Mouse (Mus musculus) stomach, embryonic 14.5 days (tissue): ENCODE measurements around the gene Dbf4. TPM values are rescaled to one million over a fixed set of nuclear protein-coding genes. Genes with fewer than 3 reads are reported as not detected.
A peak's percentile ranks its signal among the peaks of the same experiment; 100 is the strongest.

ENCODE experiments used
- ATAC-seq: fragments of 200-750 bp; cut with Nextera tagmentation; 2 replicates; pipeline ENCODE4 v1.8.0; 2017; ENCODE audit warnings: low read depth, moderate TSS enrichment; ENCODE audit not compliant: insufficient number of reproducible peaks, insufficient read depth, low FRiP score
- H3K27ac ChIP-seq: fragments of 300-500 bp; sonication (generic); 2 replicates; pipeline ENCODE4 v1.5.1; 2014; ENCODE audit warnings: mild to moderate bottlenecking, low read length, moderate library complexity, mixed read lengths
- H3K27me3 ChIP-seq: fragments of 300-500 bp; sonication (generic); 2 replicates; pipeline ENCODE4 v1.6.1; 2014; ENCODE audit warnings: low read length, control low read depth, mixed read lengths; ENCODE audit not compliant: control insufficient read depth, insufficient read depth
- H3K36me3 ChIP-seq: fragments of 300-500 bp; sonication (generic); 2 replicates; pipeline ENCODE4 v1.6.1; 2014; ENCODE audit warnings: mild to moderate bottlenecking, control low read depth, low read length, moderate library complexity, mixed read lengths; ENCODE audit not compliant: control insufficient read depth, insufficient read depth
- H3K4me1 ChIP-seq: fragments of 300-500 bp; sonication (generic); 2 replicates; pipeline ENCODE4 v1.6.1; 2014; ENCODE audit warnings: low read length, control low read depth, mixed read lengths; ENCODE audit not compliant: control insufficient read depth, insufficient read depth
- H3K4me2 ChIP-seq: fragments of 300-500 bp; sonication (generic); replicated peaks from 2 replicates; pipeline ENCODE4 v1.6.1; 2014; ENCODE audit warnings: low read depth, low read length, control low read depth
- H3K4me3 ChIP-seq: fragments of 300-500 bp; sonication (generic); 2 replicates; pipeline ENCODE4 v1.5.1; 2014; ENCODE audit warnings: low read depth, low read length, control low read depth
- H3K9ac ChIP-seq: fragments of 300-500 bp; sonication (generic); replicated peaks from 2 replicates; pipeline ENCODE4 v1.6.1; 2014; ENCODE audit warnings: low read depth, mild to moderate bottlenecking, control low read depth, low read length, moderate library complexity, mixed read lengths
- H3K9me3 ChIP-seq: fragments of 300-500 bp; sonication (generic); 2 replicates; pipeline ENCODE4 v1.6.1; 2016; ENCODE audit warnings: low read depth, low read length, control low read depth; ENCODE audit not compliant: control insufficient read depth
- WGBS: fragments of 180-500 bp; shearing (Covaris S2); extraction: QIAGEN DNeasy Blood & Tissue Kit; methylation state at CpG from one replicate; pipeline ENCODE4 v1.1.7; 2014; 5-methylcytosine and 5-hydroxymethylcytosine counted together
- polyA plus RNA-seq: library from polyadenylated mRNA; unstranded; fragments of >200 nt; fragmentation: Nextera tagmentation; extraction: Ambion mirVana; gene quantifications from 2 replicates; pipeline ENCODE4 v1.2.1, GENCODE M21; 2014

Dbf4 gene
- polyA plus RNA-seq, 1 experiment from 2014 or later: 48.6 TPM

DNA sequence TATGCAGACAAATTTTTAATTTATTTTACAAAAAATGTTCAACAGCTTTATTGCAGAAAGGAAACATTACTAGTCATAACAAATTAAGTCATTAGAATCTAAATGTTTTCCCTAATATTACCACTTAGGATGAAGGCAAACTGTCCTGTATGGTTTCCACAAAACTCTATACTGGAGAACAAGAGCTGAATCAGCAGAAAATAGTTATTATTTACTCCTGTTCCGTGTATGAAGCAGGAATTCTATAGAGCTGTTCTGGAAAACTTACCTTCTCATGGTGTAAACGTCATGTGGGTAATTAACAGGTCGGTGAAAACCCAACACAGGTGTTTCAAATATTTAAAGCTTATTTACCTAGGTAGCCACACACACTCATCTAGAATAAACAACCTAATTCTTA is 1.1 kb downstream of the Dbf4 start:
- ATAC-seq: no peak
- H3K27ac ChIP-seq: no peak overlapping the region
- 0 out of 2 replicates have a peak, but pooled peaks cover 4% of the 10 kb centered on the region for H3K4me1 ChIP-seq
- H3K27me3 ChIP-seq: no peaks in the 10 kb centered on the region
- WGBS: 9% methylated on average over 3 of the region's 3 CpGs
- H3K4me2 ChIP-seq: peak overlapping the region; percentile 56
- H3K9me3 ChIP-seq: no peaks in the 10 kb centered on the region
- H3K9ac ChIP-seq: 0 out of 2 replicates have a peak overlapping the region, but pooled peaks have one; percentile 82
- peaks cover 15% of the 10 kb centered on the region; the same call in 1 of the 2 replicates for H3K36me3 ChIP-seq
- H3K4me3 ChIP-seq: peak overlapping the region; percentile 82

DNA sequence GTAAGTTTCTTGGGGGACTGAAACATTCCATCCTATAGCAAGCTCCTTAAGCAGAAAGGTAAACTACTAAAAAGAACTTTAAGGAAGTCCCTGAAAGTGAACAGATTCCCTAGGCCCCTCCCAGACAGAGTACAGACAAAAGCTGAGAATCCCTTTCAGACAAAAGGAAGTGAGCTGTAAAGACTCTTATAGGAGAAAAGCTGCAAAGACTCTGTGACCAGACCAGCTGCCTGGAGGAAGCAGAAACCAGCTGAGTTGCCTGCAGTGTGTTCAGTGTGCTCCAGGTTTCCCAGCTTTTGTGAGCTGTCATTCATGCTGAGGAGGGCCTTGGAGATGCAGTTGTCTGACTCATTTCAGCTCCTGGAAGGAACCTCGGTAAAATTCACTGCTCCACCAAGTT is 5.1 kb downstream of the Dbf4 start:
- no peak for ATAC-seq
- Histone ChIP-seq H3K36me3 (peaks cover 22% of the 10 kb centered on the region; the same call in 1 of the 2 replicates), H3K27ac (no peak overlapping the region), H3K27me3 (no peaks in the 10 kb centered on the region), H3K4me1 (0 out of 2 replicates have a peak, but pooled peaks cover 2% of the 10 kb centered on the region), H3K4me2 (no peak overlapping the region), H3K9ac (no peak overlapping the region), H3K9me3 (no peaks in the 10 kb centered on the region), H3K4me3 (no peak overlapping the region)
- WGBS: 56% methylated on average over 1 of the region's 1 CpGs

DNA sequence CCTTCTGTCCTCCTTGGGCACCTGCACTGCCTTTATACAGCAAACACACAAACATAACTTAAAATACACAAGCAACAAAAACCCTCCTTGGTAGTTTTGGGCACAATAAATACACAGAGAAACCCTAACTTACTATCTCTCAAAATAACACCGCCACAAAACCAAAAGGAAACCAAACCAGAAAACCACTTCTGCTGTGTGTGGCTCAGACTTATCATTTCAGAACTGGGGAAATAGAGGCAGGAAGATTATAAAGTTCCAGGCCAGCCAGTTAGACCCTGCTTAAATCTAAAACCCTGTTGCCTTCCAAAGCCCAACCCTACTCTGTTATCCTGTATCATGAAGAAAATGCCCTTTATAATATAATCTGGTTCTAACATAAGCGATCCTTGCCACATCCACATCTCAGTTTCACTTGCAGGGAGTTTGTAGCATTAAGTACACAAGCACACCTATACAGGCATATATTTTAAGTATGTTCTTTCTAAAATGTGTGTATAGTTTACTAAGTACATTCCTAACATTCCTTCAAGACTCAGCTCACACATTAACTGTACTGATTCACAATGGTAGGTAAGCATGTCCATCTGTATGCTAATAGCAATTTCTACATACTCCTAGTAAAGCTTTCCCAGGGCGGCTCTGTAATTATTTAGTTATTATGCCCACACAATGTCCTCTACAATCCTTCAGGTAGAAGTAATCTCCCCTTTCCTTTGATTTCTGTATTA is 5.7 kb downstream of the Dbf4 start:
- WGBS: 85% methylated on average over 3 of the region's 3 CpGs
- Histone ChIP-seq H3K36me3 (peaks cover 22% of the 10 kb centered on the region; the same call in 1 of the 2 replicates), H3K27me3 (no peaks in the 10 kb centered on the region), H3K4me2 (no peak overlapping the region), H3K4me1 (0 out of 2 replicates have a peak, but pooled peaks cover 2% of the 10 kb centered on the region), H3K9me3 (no peaks in the 10 kb centered on the region), H3K27ac (no peak overlapping the region), H3K4me3 (no peak overlapping the region), H3K9ac (no peak overlapping the region)
- no peak for ATAC-seq

DNA sequence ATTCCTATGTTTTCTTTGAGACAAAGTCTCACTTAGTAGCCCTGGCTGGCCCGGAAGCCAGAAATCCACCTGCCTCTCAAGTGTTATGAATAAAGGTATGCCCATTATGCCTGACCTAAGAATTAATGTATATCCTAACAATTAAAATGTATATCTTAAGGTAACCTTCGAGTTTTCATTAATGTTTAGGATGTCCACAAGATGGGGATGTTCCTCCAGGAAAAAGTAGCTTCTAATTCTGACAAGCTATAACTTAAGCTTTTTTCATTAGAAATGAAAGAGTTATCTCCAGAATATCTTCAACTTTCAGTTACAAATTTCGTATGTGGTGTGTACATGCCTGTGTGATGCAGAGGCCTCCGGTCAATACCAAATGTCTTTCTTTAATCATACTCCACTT is 13.8 kb downstream of the Dbf4 start:
- no peaks in the 10 kb centered on the region for H3K27me3 ChIP-seq
- H3K9ac ChIP-seq: no peak overlapping the region
- no peaks in the 10 kb centered on the region for H3K9me3 ChIP-seq
- H3K4me3 ChIP-seq: no peak overlapping the region
- no peaks in the 10 kb centered on the region for H3K4me1 ChIP-seq
- 89% methylated on average over 4 of the region's 4 CpGs for WGBS
- H3K36me3 ChIP-seq: peaks cover 47% of the 10 kb centered on the region
- H3K4me2 ChIP-seq: no peak overlapping the region
- no peak overlapping the region for H3K27ac ChIP-seq
- ATAC-seq: no peak

DNA sequence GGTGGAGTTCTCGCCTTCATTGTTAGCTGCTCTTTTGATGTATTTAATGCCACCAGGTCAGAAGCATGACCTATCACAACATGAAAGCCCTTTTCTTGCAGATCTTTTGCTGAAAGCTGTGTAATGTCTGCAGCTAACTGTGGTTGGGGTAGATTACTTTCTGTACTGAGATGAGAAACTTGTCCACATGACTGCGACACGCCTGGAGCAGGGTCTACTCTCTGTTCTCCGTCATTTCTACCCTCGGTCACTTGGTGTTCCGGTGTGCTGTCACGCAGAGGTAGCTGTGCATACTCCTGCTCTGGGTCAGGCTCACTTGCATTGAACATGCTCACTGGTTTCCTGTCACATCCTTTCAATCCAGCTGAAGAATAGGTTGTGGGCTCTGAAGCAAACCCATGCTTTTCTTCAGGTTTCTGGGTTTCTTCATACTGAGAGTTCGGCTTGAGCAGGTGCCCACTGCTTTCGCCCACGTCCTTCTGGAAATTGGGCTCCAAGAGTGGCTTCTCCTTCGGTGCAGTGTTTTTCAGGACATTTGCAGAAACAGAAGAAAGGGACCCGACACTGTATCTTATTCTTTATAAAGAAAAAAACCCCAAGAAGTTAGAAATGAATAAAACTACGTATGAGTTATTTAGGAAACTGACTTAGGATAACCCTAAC is 24.8 kb downstream of the Dbf4 start:
- no peaks in the 10 kb centered on the region for H3K27me3 ChIP-seq
- WGBS: 96% methylated on average over 13 of the region's 13 CpGs
- H3K27ac ChIP-seq: no peak overlapping the region
- no peak overlapping the region for H3K4me3 ChIP-seq
- ATAC-seq: no peak
- no peak overlapping the region for H3K4me2 ChIP-seq
- H3K36me3 ChIP-seq: peaks cover 32% of the 10 kb centered on the region
- no peaks in the 10 kb centered on the region for H3K4me1 ChIP-seq
- no peaks in the 10 kb centered on the region for H3K9me3 ChIP-seq
- H3K9ac ChIP-seq: no peak overlapping the region

DNA sequence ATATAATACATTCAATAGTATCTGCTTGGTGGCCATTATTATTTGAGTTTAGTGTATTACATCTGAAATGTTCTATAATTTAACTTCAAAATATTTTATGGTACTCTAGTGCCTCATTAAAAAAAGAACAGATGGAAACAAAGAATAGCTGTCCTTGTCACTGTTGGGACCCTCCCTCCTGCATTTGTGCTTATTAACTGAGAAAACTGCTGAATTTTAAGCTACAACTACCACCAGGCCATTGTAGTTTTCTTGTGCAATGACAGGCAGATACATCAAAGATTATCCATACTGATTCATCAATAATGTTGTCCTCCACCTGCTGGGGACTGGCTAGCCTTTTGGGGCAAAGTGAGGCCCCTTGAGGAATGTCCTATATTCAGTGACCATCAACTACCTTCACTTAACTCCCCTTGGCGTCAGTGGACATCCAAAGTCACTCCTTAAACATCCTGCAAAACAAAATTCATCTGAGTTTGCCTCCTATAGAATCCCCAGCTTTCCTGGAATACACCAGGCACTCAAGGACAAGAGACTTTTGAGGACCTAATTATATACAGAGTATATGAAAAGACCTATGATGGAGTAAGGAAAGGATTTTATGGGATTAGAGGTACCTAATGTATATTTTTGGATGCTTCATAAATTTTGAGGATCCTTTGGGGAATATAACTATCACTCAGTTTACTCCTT is 28.5 kb downstream of the Dbf4 start:
- WGBS: 59% methylated on average over 1 of the region's 1 CpGs
- no peak overlapping the region for H3K4me2 ChIP-seq
- H3K27me3 ChIP-seq: no peaks in the 10 kb centered on the region
- ATAC-seq: no peak
- H3K4me3 ChIP-seq: no peak overlapping the region
- no peak overlapping the region for H3K9ac ChIP-seq
- H3K4me1 ChIP-seq: no peaks in the 10 kb centered on the region
- H3K9me3 ChIP-seq: no peaks in the 10 kb centered on the region
- H3K36me3 ChIP-seq: peaks cover 18% of the 10 kb centered on the region
- H3K27ac ChIP-seq: no peak overlapping the region

DNA sequence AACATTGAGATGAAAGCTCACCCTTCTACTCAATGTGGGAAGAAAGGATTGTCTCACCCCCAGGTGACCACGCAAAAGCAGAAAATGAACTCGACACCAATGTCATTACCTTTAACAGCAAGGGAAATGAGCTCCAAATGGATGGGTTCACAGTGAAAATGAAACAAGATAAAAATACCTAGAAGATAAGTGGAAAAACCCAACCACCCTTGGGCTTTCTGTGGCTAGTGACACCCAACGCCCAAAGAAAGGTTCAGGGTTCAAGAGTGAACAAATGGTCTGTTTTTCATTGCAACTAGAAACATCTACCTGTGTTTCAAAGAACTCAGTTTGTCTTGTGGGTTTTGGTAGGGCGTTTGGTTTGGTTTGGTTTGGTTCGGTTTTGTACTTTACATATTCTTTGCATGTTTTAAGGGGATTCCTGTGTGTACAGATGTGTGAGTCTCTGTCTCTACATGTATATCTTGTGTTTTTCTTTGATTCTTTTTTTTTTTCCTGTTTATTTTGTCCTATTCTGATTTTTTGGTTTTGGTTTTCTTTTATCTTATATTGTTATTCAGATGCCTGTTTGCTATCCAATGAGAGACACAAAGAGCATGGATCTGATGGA is 48.1 kb downstream of the Dbf4 start:
- Histone ChIP-seq H3K27me3 (no peaks in the 10 kb centered on the region), H3K9me3 (no peaks in the 10 kb centered on the region), H3K9ac (no peak overlapping the region), H3K36me3 (no peaks in the 10 kb centered on the region), H3K4me1 (no peaks in the 10 kb centered on the region), H3K4me3 (no peak overlapping the region), H3K27ac (no peak overlapping the region), H3K4me2 (no peak overlapping the region)
- ATAC-seq: no peak
- 84% methylated on average over 5 of the region's 5 CpGs for WGBS

DNA sequence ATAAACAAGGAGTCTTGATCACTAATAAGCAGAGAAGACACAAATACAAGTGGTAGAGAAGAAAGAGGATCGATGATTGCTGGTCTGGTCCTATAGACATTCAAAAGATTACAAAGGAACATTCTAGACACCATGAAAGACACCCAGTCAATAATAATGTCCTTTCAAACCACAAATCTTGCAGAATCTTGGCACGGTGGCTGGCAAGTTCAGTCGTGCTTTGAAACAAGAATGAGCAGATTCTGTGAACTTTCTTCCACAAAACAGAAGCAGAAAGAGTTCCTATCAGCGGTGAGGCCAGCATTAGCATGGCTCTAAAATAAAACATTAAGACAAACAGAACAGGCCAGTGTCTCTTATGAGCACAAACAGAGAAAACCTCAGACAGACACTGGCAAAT is 49.1 kb downstream of the Dbf4 start:
- Histone ChIP-seq H3K4me1 (no peaks in the 10 kb centered on the region), H3K27me3 (no peaks in the 10 kb centered on the region), H3K9me3 (no peaks in the 10 kb centered on the region), H3K4me3 (no peak overlapping the region), H3K4me2 (no peak overlapping the region), H3K27ac (no peak overlapping the region), H3K9ac (no peak overlapping the region), H3K36me3 (no peaks in the 10 kb centered on the region)
- 70% methylated on average over 4 of the region's 4 CpGs for WGBS
- ATAC-seq: no peak
